Mouse (Mus musculus): ENCODE data around the gene Dnmt3a. TPM values are rescaled to one million over a fixed set of nuclear protein-coding genes. Genes with fewer than 3 reads are reported as not detected.

Gene Dnmt3a
- polyA plus RNA-seq, 1 experiment from 2014 or later: 69.5 TPM

DNA sequence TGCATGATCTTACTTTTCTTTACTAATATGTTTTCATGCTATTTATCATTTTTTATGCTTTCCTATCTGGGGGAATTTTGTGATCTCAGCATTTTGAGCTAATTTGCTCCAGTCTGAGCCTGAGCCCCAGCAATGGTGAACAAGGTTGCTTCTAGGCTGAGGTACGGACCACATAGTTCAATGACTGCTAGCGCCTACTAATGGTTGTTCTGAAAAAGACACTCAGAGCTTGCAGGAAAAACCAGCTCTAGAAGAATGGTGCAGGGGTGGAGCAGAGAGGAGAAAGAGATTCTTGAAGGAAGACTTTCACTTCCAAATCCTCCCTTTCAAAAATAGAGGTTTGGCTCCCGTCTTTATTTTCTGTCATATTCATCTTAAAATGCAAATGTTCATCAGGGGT lies 150.5 kb downstream of the Dnmt3a start:
- no peaks in the 10 kb centered on the region for H3K9me3 ChIP-seq (replicated peaks; ENCODE audit: control insufficient read depth, low read length)
- H3K36me3 ChIP-seq (replicated peaks; ENCODE audit: control insufficient read depth, insufficient read depth, low read depth, low read length): no peaks in the 10 kb centered on the region
- WGBS: 13% methylated on average over 3 of the region's 3 CpGs
- no peak overlapping the region for H3K4me2 ChIP-seq (ENCODE audit: low read depth, low read length)
- no peak overlapping the region for H3K4me3 ChIP-seq (ENCODE audit: low read depth, low read length)
- DNase-seq (ENCODE audit: low spot score) (peak; percentile 35), ATAC-seq (replicated peaks; ENCODE audit: insufficient number of reproducible peaks, low FRiP score, low TSS enrichment, low read depth) (no peak)
- H3K4me1 ChIP-seq (ENCODE audit: control insufficient read depth, insufficient read depth, low read length): no peaks in the 10 kb centered on the region
- no peak overlapping the region for H3K9ac ChIP-seq (replicated peaks; ENCODE audit: low read length)
- H3K27me3 ChIP-seq (ENCODE audit: control insufficient read depth, insufficient read depth, low read length): peaks cover 5% of the 10 kb centered on the region
- no peak overlapping the region for H3K27ac ChIP-seq (replicated peaks; ENCODE audit: low read depth, low read length)

DNA sequence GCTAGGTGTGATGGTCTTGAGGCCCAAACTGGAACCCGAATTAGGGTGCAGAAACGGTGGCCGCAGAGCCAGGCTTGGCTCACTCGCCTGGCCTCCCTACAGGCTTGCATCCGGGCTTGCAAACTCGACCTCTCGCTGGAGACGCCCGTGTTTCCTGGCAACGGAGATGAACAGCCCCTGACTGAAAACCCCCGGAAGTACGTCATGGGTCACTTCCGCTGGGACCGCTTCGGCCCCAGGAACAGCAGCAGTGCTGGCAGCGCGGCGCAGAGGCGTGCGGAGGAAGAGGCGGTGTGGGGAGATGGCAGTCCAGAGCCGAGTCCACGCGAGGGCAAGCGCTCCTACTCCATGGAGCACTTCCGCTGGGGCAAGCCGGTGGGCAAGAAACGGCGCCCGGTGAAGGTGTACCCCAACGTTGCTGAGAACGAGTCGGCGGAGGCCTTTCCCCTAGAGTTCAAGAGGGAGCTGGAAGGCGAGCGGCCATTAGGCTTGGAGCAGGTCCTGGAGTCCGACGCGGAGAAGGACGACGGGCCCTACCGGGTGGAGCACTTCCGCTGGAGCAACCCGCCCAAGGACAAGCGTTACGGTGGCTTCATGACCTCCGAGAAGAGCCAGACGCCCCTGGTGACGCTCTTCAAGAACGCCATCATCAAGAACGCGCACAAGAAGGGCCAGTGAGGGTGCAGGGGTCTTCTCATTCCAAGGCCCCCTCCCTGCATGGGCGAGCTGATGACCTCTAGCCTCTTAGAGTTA lies 154.2 kb downstream of the Dnmt3a start:
- Histone ChIP-seq H3K4me3 (ENCODE audit: low read depth, low read length) (peak overlapping the region; percentile 56), H3K36me3 (replicated peaks; ENCODE audit: control insufficient read depth, insufficient read depth, low read depth, low read length) (no peaks in the 10 kb centered on the region), H3K9me3 (replicated peaks; ENCODE audit: control insufficient read depth, low read length) (no peaks in the 10 kb centered on the region), H3K27ac (replicated peaks; ENCODE audit: low read depth, low read length) (peak overlapping the region; percentile 83), H3K9ac (replicated peaks; ENCODE audit: low read length) (peak overlapping the region; percentile 80), H3K27me3 (ENCODE audit: control insufficient read depth, insufficient read depth, low read length) (no peaks in the 10 kb centered on the region; the same call in 1 of the 2 replicates), H3K4me2 (ENCODE audit: low read depth, low read length) (peak overlapping the region; percentile 92), H3K4me1 (ENCODE audit: control insufficient read depth, insufficient read depth, low read length) (no peaks in the 10 kb centered on the region)
- WGBS: 3% methylated on average over 53 of the region's 53 CpGs
- DNase-seq (ENCODE audit: low spot score): peak; percentile 95
- peak; percentile 93 for ATAC-seq (replicated peaks; ENCODE audit: insufficient number of reproducible peaks, low FRiP score, low TSS enrichment, low read depth)

DNA sequence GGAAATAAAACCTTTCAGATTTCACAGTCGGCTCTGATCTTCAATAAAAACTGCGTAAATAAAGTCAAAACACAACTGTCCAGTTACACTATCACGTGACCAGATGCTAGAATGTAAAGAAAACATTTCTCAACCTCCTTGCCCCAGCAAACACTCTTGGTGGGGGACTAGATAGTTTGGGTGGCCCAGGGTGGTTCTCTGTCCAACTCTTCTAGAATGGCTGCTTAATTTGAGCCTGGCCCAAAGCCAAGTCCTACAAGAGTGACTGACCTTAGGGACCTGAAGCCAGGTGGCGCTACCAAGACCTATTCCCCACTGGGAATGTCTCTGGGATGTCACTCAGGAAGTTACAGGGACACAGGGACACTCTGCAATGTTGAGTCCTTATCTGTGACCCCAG lies 154.7 kb downstream of the Dnmt3a start:
- ATAC-seq (replicated peaks; ENCODE audit: insufficient number of reproducible peaks, low FRiP score, low TSS enrichment, low read depth) (no peak), DNase-seq (ENCODE audit: low spot score) (no peak)
- H3K9ac ChIP-seq (replicated peaks; ENCODE audit: low read length): peak overlapping the region; percentile 80
- H3K27me3 ChIP-seq (ENCODE audit: control insufficient read depth, insufficient read depth, low read length): no peaks in the 10 kb centered on the region
- no peaks in the 10 kb centered on the region for H3K4me1 ChIP-seq (ENCODE audit: control insufficient read depth, insufficient read depth, low read length)
- peak overlapping the region; percentile 56 for H3K4me3 ChIP-seq (ENCODE audit: low read depth, low read length)
- 0 out of 2 replicates have a peak overlapping the region, but pooled peaks have one; percentile 83 for H3K27ac ChIP-seq (replicated peaks; ENCODE audit: low read depth, low read length)
- 52% methylated on average over 4 of the region's 4 CpGs for WGBS
- H3K9me3 ChIP-seq (replicated peaks; ENCODE audit: control insufficient read depth, low read length): no peaks in the 10 kb centered on the region
- peak overlapping the region; percentile 92 for H3K4me2 ChIP-seq (ENCODE audit: low read depth, low read length)
- H3K36me3 ChIP-seq (replicated peaks; ENCODE audit: control insufficient read depth, insufficient read depth, low read depth, low read length): no peaks in the 10 kb centered on the region

Other genes with a start within 250 kb of the Dnmt3a start
- gene Dtnb, start 233.6 kb upstream of the Dnmt3a start, polyA plus RNA-seq (2014; fragmentation: Nextera tagmentation; extraction: Ambion mirVana): 40.4 and 43.6 TPM in 2 replicates
- 11.0 and 16.0 TPM in 2 replicates for gene Pomc, start 148.9 kb downstream of the Dnmt3a start, polyA plus RNA-seq (2014; fragmentation: Nextera tagmentation; extraction: Ambion mirVana)
- gene Efr3b, start 232.9 kb downstream of the Dnmt3a start, polyA plus RNA-seq (2014; fragmentation: Nextera tagmentation; extraction: Ambion mirVana): 5.0 and 7.9 TPM in 2 replicates

Measured in embryonic facial prominence, embryonic 11.5 days (tissue).